Mouse (Mus musculus) inflammation-experienced regulatory T-cells, adult 6 months (primary cell): Measurements from ENCODE around the gene Gemin7. TPM values are rescaled to one million over a fixed set of nuclear protein-coding genes. Genes with fewer than 3 reads are reported as not detected.
A peak's percentile ranks its signal among the peaks of the same experiment; 100 is the strongest.

Experiments used
- ATAC-seq: one replicate; pipeline ENCODE4 v1.8.0; 2017
- polyA plus RNA-seq, 3 experiments: library from polyadenylated mRNA; unstranded; fragments of 100-300 nt; shearing (Covaris generic); gene quantifications; one replicate each; pipeline ENCODE4 v1.2.1; 2017

The Gemin7 gene
- polyA plus RNA-seq, 3 experiments from 2014 or later = 77.6 to 107 (median 89.0) TPM

GRCm38 (mm10) chr7:19546007-19546406 lies 31.4 kb downstream of the Gemin7 start:
- no peak for ATAC-seq

GRCm38 (mm10) chr7:19543584-19543983 lies 33.8 kb downstream of the Gemin7 start:
- ATAC-seq = peak; percentile 61

- no peak for ATAC-seq
These were observed 35.2 kb downstream of the Gemin7 start for GRCm38 (mm10) chr7:19542155-19542691.

GRCm38 (mm10) chr7:19541681-19542154 lies 35.7 kb downstream of the Gemin7 start:
- ATAC-seq = no peak

GRCm38 (mm10) chr7:19540771-19541566 lies 36.4 kb downstream of the Gemin7 start:
- ATAC-seq = no peak

- ATAC-seq = no peak
These were observed 42.7 kb downstream of the Gemin7 start for GRCm38 (mm10) chr7:19534676-19535075.

GRCm38 (mm10) chr7:19532240-19532639 lies 45.2 kb downstream of the Gemin7 start:
- no peak for ATAC-seq

- no peak for ATAC-seq
These were observed 46.3 kb downstream of the Gemin7 start for GRCm38 (mm10) chr7:19531077-19531476.

GRCm38 (mm10) chr7:19525105-19525481 lies 52.3 kb downstream of the Gemin7 start:
- no peak for ATAC-seq

- ATAC-seq = no peak
These were observed 52.8 kb downstream of the Gemin7 start for GRCm38 (mm10) chr7:19524420-19525104.

GRCm38 (mm10) chr7:19523757-19524419 lies 53.5 kb downstream of the Gemin7 start:
- no peak for ATAC-seq

- no peak for ATAC-seq
These were observed 54.2 kb downstream of the Gemin7 start for GRCm38 (mm10) chr7:19523017-19523756.

- ATAC-seq = no peak
These were observed 57.4 kb downstream of the Gemin7 start for GRCm38 (mm10) chr7:19520032-19520431.

GRCm38 (mm10) chr7:19517652-19518365 lies 59.6 kb downstream of the Gemin7 start, which contains the start of gene Nkpd1:
Gene Nkpd1 (plus strand): TSS chr7:19517838.
- ATAC-seq = no peak

Other genes with a start within 250 kb of the Gemin7 start
- gene Ercc1, start 232.8 kb downstream of the Gemin7 start, polyA plus RNA-seq = 10 to 100 TPM; 51.1 to 68.7 (median 55.2) TPM
- gene Cd3eap, start 218.1 kb downstream of the Gemin7 start, polyA plus RNA-seq = 10 to 100 TPM in 2 of 3 experiments, 1 to 10 TPM in 1; 8.9 to 22.4 (median 17.6) TPM
- not detected for gene Ppp1r13l, start 217.8 kb downstream of the Gemin7 start, polyA plus RNA-seq
- gene Ercc2, start 195.6 kb downstream of the Gemin7 start, polyA plus RNA-seq = 10 to 100 TPM in 2 of 3 experiments, 1 to 10 TPM in 1; 7.8 to 10.9 (median 10.8) TPM
- gene Klc3, start 173.5 kb downstream of the Gemin7 start, polyA plus RNA-seq = 1 to 10 TPM; 1.5 to 4.8 (median 2.7) TPM
- under 1 TPM in 1 of 3 experiments, not detected in 2; 0.25 TPM for gene Ckm, start 172.8 kb downstream of the Gemin7 start, polyA plus RNA-seq
- gene Mark4, start 118.8 kb downstream of the Gemin7 start, polyA plus RNA-seq = 1 to 10 TPM in 1 of 3 experiments, under 1 TPM in 2; 0.87 to 1.3 (median 0.89) TPM
- gene Exoc3l2, start 114.3 kb downstream of the Gemin7 start, polyA plus RNA-seq = not detected
- gene Bloc1s3, start 69.2 kb downstream of the Gemin7 start, polyA plus RNA-seq = under 1 TPM; 0.63 to 0.99 (median 0.65) TPM
- 10 to 100 TPM; 24.6 to 47.8 (median 43.3) TPM for gene Trappc6a, start 69.2 kb downstream of the Gemin7 start, polyA plus RNA-seq
- gene Nkpd1, start 59.8 kb downstream of the Gemin7 start, polyA plus RNA-seq = not detected
- gene Ppp1r37, start 14.5 kb downstream of the Gemin7 start, polyA plus RNA-seq = 1 to 10 TPM; 2.5 to 5.3 (median 2.8) TPM
- 1 to 10 TPM in 2 of 3 experiments, under 1 TPM in 1; 0.87 to 2.3 (median 2.0) TPM for gene Zfp296, start 308 bp downstream of the Gemin7 start, polyA plus RNA-seq
- 10 to 100 TPM in 1 of 3 experiments, 1 to 10 TPM in 2; 8.1 to 10.8 (median 9.8) TPM for gene Clasrp, start 26.9 kb upstream of the Gemin7 start, polyA plus RNA-seq
- 10 to 100 TPM; 11.2 to 18.9 (median 17.4) TPM for gene Relb, start 51.8 kb upstream of the Gemin7 start, polyA plus RNA-seq
- 10 to 100 TPM; 21.4 to 44.1 (median 27.2) TPM for gene Clptm1, start 87.4 kb upstream of the Gemin7 start, polyA plus RNA-seq
- not detected for gene Apoc2, start 100.3 kb upstream of the Gemin7 start, polyA plus RNA-seq
- gene Gm44805, start 103.8 kb upstream of the Gemin7 start, polyA plus RNA-seq = not detected
- 1 to 10 TPM in 2 of 3 experiments, not detected in 1; 1.0 to 1.4 TPM for gene Apoc4, start 103.9 kb upstream of the Gemin7 start, polyA plus RNA-seq
- 1 to 10 TPM in 1 of 3 experiments, not detected in 2; 1.2 TPM for gene Apoc1, start 115.1 kb upstream of the Gemin7 start, polyA plus RNA-seq
- gene Apoe, start 121.6 kb upstream of the Gemin7 start, polyA plus RNA-seq = 10 to 100 TPM in 2 of 3 experiments, 1 to 10 TPM in 1; 8.7 to 11.9 (median 10.6) TPM
- 10 to 100 TPM in 1 of 3 experiments, 1 to 10 TPM in 2; 7.3 to 10.5 (median 8.0) TPM for gene Tomm40, start 137.8 kb upstream of the Gemin7 start, polyA plus RNA-seq
- 1 to 10 TPM in 1 of 3 experiments, under 1 TPM in 1, not detected in 1; 0.13 to 1.0 TPM for gene Nectin2, start 172.9 kb upstream of the Gemin7 start, polyA plus RNA-seq
- gene Bcam, start 193.4 kb upstream of the Gemin7 start, polyA plus RNA-seq = 1 to 10 TPM; 1.1 to 2.3 (median 1.2) TPM
- gene Cblc, start 219.2 kb upstream of the Gemin7 start, polyA plus RNA-seq = under 1 TPM in 1 of 3 experiments, not detected in 2; 0.68 TPM
- 10 to 100 TPM; 13.6 to 19.9 (median 18.5) TPM for gene Bcl3, start 245.2 kb upstream of the Gemin7 start, polyA plus RNA-seq